Mouse (Mus musculus) olfactory bulb, adult 2 months (tissue): Measurements from ENCODE around the gene Masp1.

Experiments used
- CTCF ChIP-seq: fragments of 200-500 bp; IDR thresholded peaks from 2 replicates; pipeline ENCODE4 v1.5.1; 2012; ENCODE audit warnings: low read depth, mild to moderate bottlenecking, low read length, moderate library complexity; ENCODE audit not compliant: insufficient read depth
- POLR2A ChIP-seq: fragments of 200-500 bp; IDR thresholded peaks from 2 replicates; pipeline ENCODE4 v1.6.1; 2012; ENCODE audit warnings: mild to moderate bottlenecking, low read depth, low read length, moderate library complexity; ENCODE audit not compliant: insufficient read depth

DNA sequence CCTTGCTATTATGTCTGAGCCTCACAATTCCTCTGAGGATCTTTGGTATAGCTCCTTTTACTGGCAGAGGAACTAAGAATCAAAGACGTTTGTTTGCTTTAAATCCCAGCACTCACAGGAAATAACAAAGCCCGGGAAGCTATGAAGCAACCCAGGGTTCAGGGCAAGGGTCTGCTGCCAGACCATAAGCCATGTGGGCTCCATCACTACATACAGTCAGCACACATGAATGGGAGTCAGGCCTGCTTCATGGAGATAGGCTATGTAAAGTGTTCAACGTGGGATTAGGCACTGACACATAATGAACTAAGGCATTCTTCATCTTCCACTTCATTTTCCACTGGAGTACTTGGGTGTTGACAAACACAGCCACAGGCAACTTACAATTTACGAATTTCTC lies 20.4 kb upstream of the Masp1 start:
- TF ChIP-seq CTCF (no peak), POLR2A (no peak)
